Mouse (Mus musculus): ENCODE measurements around the gene Wiz. TPM values are rescaled to one million over a fixed set of nuclear protein-coding genes. Genes with fewer than 3 reads are reported as not detected.

The Wiz gene
- polyA plus RNA-seq, 1 experiment from 2014 or later: 50.5 TPM

DNA sequence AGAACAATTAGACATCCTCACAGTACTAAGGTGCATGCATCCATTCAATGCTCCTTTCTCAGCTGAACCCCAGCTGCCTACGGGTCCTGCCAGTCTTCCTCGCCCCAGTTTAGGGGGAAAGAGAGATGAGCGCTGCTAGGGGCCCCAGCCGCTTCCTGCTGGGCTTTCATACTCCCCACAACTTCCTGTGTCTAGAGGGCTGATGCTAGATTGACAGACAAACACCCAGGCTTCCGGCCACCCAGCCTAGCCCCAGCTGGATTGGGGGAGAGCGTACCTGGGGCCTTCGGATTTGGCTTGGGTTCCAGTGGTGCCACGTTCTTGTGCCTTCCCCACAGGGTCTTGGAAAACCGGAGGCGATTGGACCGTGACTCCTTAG, 13.5 kb upstream of the Wiz start:
- Histone ChIP-seq H3K9me3 (no peaks in the 10 kb centered on the region), H3K4me3 (no peak overlapping the region), H3K36me3 (no peaks in the 10 kb centered on the region), H3K27ac (no peak overlapping the region), H3K9ac (no peak overlapping the region), H3K4me2 (replicated peaks) (no peak overlapping the region), H3K4me1 (no peaks in the 10 kb centered on the region), H3K27me3 (replicated peaks) (peaks cover 17% of the 10 kb centered on the region)
- no peak for ATAC-seq (ENCODE audit: low FRiP score, low read depth)
- WGBS: 78% methylated on average over 11 of the region's 11 CpGs

- Histone ChIP-seq H3K27me3 (replicated peaks) (peaks cover 23% of the 10 kb centered on the region), H3K4me1 (no peaks in the 10 kb centered on the region), H3K9me3 (no peaks in the 10 kb centered on the region), H3K4me3 (no peak overlapping the region), H3K4me2 (replicated peaks) (no peak overlapping the region), H3K27ac (no peak overlapping the region), H3K9ac (no peak overlapping the region), H3K36me3 (no peaks in the 10 kb centered on the region)
- ATAC-seq (ENCODE audit: low FRiP score, low read depth): no peak
- WGBS: 84% methylated on average over 9 of the region's 9 CpGs
Measured at GRCm38 (mm10) chr17:32402011-32402778, 13.0 kb upstream of the Wiz start.

DNA sequence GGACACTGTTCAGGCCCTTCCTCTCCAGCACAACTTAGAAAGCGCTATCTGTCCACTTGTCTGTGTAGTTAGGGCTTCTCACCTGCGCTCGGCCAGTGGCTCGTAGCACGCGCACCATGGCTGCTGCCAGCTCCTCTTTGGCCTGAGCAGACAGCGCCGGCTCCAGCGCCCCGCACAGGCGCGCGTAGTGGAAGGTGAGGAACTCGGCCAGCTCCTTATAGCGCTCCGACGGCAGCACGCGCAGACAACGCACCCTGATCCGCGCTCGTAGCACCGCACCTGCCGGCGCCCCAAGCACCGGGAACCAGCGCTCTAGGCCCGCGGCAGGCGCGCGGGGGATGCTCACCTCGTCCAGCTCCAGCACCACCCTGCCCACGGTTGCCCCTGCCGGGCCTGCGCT, 7.0 kb upstream of the Wiz start:
- Histone ChIP-seq H3K27me3 (replicated peaks) (peaks cover 82% of the 10 kb centered on the region), H3K4me3 (0 out of 2 replicates have a peak overlapping the region, but pooled peaks have one; percentile 3), H3K9me3 (no peaks in the 10 kb centered on the region), H3K4me1 (0 out of 2 replicates have a peak, but pooled peaks cover 3% of the 10 kb centered on the region), H3K27ac (no peak overlapping the region), H3K36me3 (no peaks in the 10 kb centered on the region), H3K4me2 (replicated peaks) (peak overlapping the region; percentile 45), H3K9ac (no peak overlapping the region)
- WGBS: 3% methylated on average over 37 of the region's 37 CpGs
- no peak for ATAC-seq (ENCODE audit: low FRiP score, low read depth)

- Histone ChIP-seq H3K4me2 (replicated peaks) (no peak overlapping the region), H3K27ac (no peak overlapping the region), H3K9me3 (no peaks in the 10 kb centered on the region), H3K4me3 (no peak overlapping the region), H3K36me3 (no peaks in the 10 kb centered on the region), H3K4me1 (0 out of 2 replicates have a peak, but pooled peaks cover 3% of the 10 kb centered on the region), H3K27me3 (replicated peaks) (peaks cover 87% of the 10 kb centered on the region), H3K9ac (no peak overlapping the region)
- no peak for ATAC-seq (ENCODE audit: low FRiP score, low read depth)
- 87% methylated on average over 10 of the region's 10 CpGs for WGBS
Measured at GRCm38 (mm10) chr17:32393944-32394343, 4.7 kb upstream of the Wiz start.

DNA sequence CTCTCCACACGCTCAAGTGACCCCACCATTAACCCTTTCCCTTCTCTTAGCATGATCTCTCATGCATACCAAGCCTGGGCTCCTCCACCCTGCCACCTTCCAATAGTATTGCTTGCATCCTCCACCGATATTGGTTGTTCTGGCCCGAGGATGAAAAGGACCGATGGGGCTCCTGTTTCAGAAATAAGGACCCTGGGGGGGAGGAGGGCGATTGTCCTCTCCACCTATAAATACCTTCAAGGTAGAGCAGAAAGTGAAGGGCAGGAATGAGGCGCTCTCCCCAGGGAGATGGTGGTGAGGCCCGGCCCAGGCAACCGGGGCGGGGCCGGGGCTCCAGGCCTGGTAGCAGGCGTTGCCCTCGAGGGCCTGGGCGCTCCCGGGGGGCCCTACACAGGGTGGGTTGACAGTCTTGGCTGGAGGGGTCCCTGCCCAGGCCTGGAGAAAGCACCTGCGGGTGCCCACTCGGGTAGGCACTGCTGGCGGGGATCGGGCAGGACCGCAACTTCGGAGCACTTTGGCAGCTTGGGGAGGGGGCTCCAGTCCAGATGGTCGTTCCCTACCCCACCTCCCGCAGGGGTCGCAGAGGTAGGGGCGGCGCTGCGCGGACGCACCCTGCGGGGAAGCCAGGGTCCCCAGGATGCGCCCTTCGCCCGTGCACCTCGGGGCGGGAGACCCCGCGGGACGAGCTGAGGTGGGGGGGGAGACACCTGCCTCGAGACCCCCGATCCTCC, 704 bp downstream of the Wiz start:
- peak overlapping the region; percentile 77 for H3K4me3 ChIP-seq
- H3K36me3 ChIP-seq: peaks cover 17% of the 10 kb centered on the region
- peaks cover 33% of the 10 kb centered on the region for H3K27me3 ChIP-seq (replicated peaks)
- peaks cover 8% of the 10 kb centered on the region; the same call in 1 of the 2 replicates for H3K4me1 ChIP-seq
- no peak overlapping the region for H3K27ac ChIP-seq
- no peaks in the 10 kb centered on the region for H3K9me3 ChIP-seq
- H3K9ac ChIP-seq: peak overlapping the region; percentile 86
- under 1% methylated on average over 38 of the region's 39 CpGs for WGBS
- peak; percentile 72 for ATAC-seq (ENCODE audit: low FRiP score, low read depth)
- peak overlapping the region; percentile 98 for H3K4me2 ChIP-seq (replicated peaks)

DNA sequence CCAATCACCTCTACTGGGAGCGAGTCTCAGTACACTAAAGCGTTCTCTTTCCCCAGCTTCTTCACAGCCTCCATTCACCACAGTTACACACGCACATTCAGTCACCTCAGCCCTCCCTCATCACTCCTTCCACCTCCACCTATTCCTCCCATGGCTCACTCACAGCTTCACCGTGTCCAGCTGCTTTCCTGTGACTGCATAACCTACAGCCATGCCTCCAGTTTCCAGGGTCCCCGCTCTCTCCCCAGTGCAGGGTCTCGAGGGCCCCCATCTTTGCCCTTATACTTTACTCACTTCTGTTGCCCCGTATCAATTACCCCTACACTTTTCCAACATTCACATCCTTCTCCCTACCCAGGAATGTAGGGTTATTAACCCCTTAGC, 1.3 kb downstream of the Wiz start:
- WGBS: 44% methylated on average over 7 of the region's 7 CpGs
- peaks cover 8% of the 10 kb centered on the region; the same call in 1 of the 2 replicates for H3K4me1 ChIP-seq
- peaks cover 27% of the 10 kb centered on the region for H3K27me3 ChIP-seq (replicated peaks)
- peaks cover 23% of the 10 kb centered on the region for H3K36me3 ChIP-seq
- peak overlapping the region; percentile 77 for H3K4me3 ChIP-seq
- ATAC-seq (ENCODE audit: low FRiP score, low read depth): no peak
- H3K9me3 ChIP-seq: no peaks in the 10 kb centered on the region
- peak overlapping the region; percentile 86; the same call in 1 of the 2 replicates for H3K9ac ChIP-seq
- H3K4me2 ChIP-seq (replicated peaks): peak overlapping the region; percentile 98
- H3K27ac ChIP-seq: no peak overlapping the region

- H3K9ac ChIP-seq: no peak overlapping the region
- peaks cover 16% of the 10 kb centered on the region for H3K27me3 ChIP-seq (replicated peaks)
- peaks cover 23% of the 10 kb centered on the region for H3K36me3 ChIP-seq
- ATAC-seq (ENCODE audit: low FRiP score, low read depth): no peak
- H3K4me2 ChIP-seq (replicated peaks): 0 out of 2 replicates have a peak overlapping the region, but pooled peaks have one; percentile 98
- no peaks in the 10 kb centered on the region for H3K9me3 ChIP-seq
- no peak overlapping the region for H3K4me3 ChIP-seq
- H3K27ac ChIP-seq: no peak overlapping the region
- H3K4me1 ChIP-seq: peaks cover 4% of the 10 kb centered on the region; the same call in 1 of the 2 replicates
- WGBS: 75% methylated on average over 9 of the region's 9 CpGs
Measured at GRCm38 (mm10) chr17:32386659-32387432, 2.4 kb downstream of the Wiz start.

- ATAC-seq (ENCODE audit: low FRiP score, low read depth): no peak
- Histone ChIP-seq H3K27me3 (replicated peaks) (no peaks in the 10 kb centered on the region), H3K4me2 (replicated peaks) (no peak overlapping the region), H3K9ac (no peak overlapping the region), H3K4me1 (peaks cover 4% of the 10 kb centered on the region; the same call in 1 of the 2 replicates), H3K4me3 (no peak overlapping the region), H3K36me3 (peaks cover 27% of the 10 kb centered on the region), H3K9me3 (no peaks in the 10 kb centered on the region), H3K27ac (no peak overlapping the region)
- 87% methylated on average over 5 of the region's 5 CpGs for WGBS
Measured at GRCm38 (mm10) chr17:32383661-32384060, 5.6 kb downstream of the Wiz start.

- H3K36me3 ChIP-seq: peaks cover 38% of the 10 kb centered on the region
- no peaks in the 10 kb centered on the region; the same call in 1 of the 2 replicates for H3K4me1 ChIP-seq
- no peak for ATAC-seq (ENCODE audit: low FRiP score, low read depth)
- no peak overlapping the region for H3K9ac ChIP-seq
- H3K4me3 ChIP-seq: no peak overlapping the region
- H3K4me2 ChIP-seq (replicated peaks): no peak overlapping the region
- H3K27ac ChIP-seq: no peak overlapping the region
- no peaks in the 10 kb centered on the region for H3K27me3 ChIP-seq (replicated peaks)
- WGBS: 91% methylated on average over 7 of the region's 7 CpGs
- no peaks in the 10 kb centered on the region for H3K9me3 ChIP-seq
Measured at GRCm38 (mm10) chr17:32382576-32382975, 6.7 kb downstream of the Wiz start.

DNA sequence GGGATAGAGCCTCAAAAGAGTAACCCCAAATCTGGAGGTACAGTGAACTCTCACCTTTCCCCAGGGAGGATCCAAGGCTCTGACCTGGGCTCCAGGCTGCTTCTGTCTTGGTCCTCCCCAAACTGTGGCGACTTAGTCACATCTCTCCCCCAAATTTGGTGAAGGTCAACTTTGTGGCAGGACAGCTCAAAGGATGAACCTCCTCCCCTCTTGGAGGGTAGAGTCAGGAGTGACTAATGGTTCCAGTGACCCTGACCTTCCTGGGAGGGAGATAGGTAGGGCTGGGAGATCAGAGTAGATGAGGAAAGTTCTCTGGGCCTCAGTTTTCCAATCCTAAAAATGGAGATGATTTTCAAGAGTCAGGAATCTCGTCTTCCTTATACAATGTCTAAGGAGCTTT, 10.5 kb downstream of the Wiz start:
- Histone ChIP-seq H3K4me1 (no peaks in the 10 kb centered on the region), H3K27ac (no peak overlapping the region), H3K4me2 (replicated peaks) (no peak overlapping the region), H3K27me3 (replicated peaks) (no peaks in the 10 kb centered on the region), H3K4me3 (no peak overlapping the region), H3K9me3 (no peaks in the 10 kb centered on the region), H3K36me3 (peaks cover 36% of the 10 kb centered on the region), H3K9ac (no peak overlapping the region)
- no peak for ATAC-seq (ENCODE audit: low FRiP score, low read depth)
- WGBS: 77% methylated on average over 2 of the region's 2 CpGs

GRCm38 (mm10) chr17:32377137-32377536, 12.1 kb downstream of the Wiz start:
- H3K4me1 ChIP-seq: no peaks in the 10 kb centered on the region
- peaks cover 28% of the 10 kb centered on the region for H3K36me3 ChIP-seq
- H3K9me3 ChIP-seq: no peaks in the 10 kb centered on the region
- WGBS: 85% methylated on average over 9 of the region's 9 CpGs
- ATAC-seq (ENCODE audit: low FRiP score, low read depth): no peak
- no peaks in the 10 kb centered on the region for H3K27me3 ChIP-seq (replicated peaks)
- no peak overlapping the region for H3K27ac ChIP-seq
- H3K4me2 ChIP-seq (replicated peaks): no peak overlapping the region
- H3K9ac ChIP-seq: no peak overlapping the region
- no peak overlapping the region for H3K4me3 ChIP-seq

GRCm38 (mm10) chr17:32376475-32376874, 12.8 kb downstream of the Wiz start:
- ATAC-seq (ENCODE audit: low FRiP score, low read depth): no peak
- Histone ChIP-seq H3K27me3 (replicated peaks) (no peaks in the 10 kb centered on the region), H3K4me3 (no peak overlapping the region), H3K4me1 (no peaks in the 10 kb centered on the region), H3K4me2 (replicated peaks) (no peak overlapping the region), H3K36me3 (peaks cover 28% of the 10 kb centered on the region), H3K9ac (no peak overlapping the region), H3K27ac (no peak overlapping the region), H3K9me3 (no peaks in the 10 kb centered on the region)
- WGBS: 90% methylated on average over 15 of the region's 15 CpGs

All from neural tube, embryonic 12.5 days (tissue).